Mouse (Mus musculus): ENCODE measurements around the gene Dnajc3. TPM values are rescaled to one million over a fixed set of nuclear protein-coding genes. Genes with fewer than 3 reads are reported as not detected.

The Dnajc3 gene
- polyA plus RNA-seq, 1 experiment: 9.8 TPM

- TF ChIP-seq POLR2A (IDR thresholded peaks at IDR 0.05; ENCODE audit: low read depth, low read length) (no peak), CTCF (IDR thresholded peaks at IDR 0.05; ENCODE audit: extremely low read depth, insufficient read length, insufficient replicate concordance, low read depth, low read length) (no peak)
- H3K4me1 ChIP-seq (ENCODE audit: control insufficient read depth, insufficient read depth, insufficient read length, low read length): no peaks in the 10 kb centered on the region
- 60% methylated on average over 12 of the region's 12 CpGs for WGBS
- no peaks in the 10 kb centered on the region for H3K36me3 ChIP-seq (ENCODE audit: control insufficient read depth, insufficient read depth, low read length)
- no peak overlapping the region for H3K27ac ChIP-seq (ENCODE audit: insufficient read depth, low read depth, low read length)
- H3K27me3 ChIP-seq (ENCODE audit: control insufficient read depth, insufficient read depth, low read length): no peaks in the 10 kb centered on the region
- H3K4me3 ChIP-seq (ENCODE audit: low read depth, low read length): no peak overlapping the region
Observed at GRCm38 (mm10) chr14:119013549-119013948, 75.8 kb downstream of the Dnajc3 start.

- no peaks in the 10 kb centered on the region for H3K27me3 ChIP-seq (ENCODE audit: control insufficient read depth, insufficient read depth, low read length)
- TF ChIP-seq POLR2A (IDR thresholded peaks at IDR 0.05; ENCODE audit: low read depth, low read length) (no peak), CTCF (IDR thresholded peaks at IDR 0.05; ENCODE audit: extremely low read depth, insufficient read length, insufficient replicate concordance, low read depth, low read length) (no peak; the same call in 1 of the 2 replicates)
- H3K4me1 ChIP-seq (ENCODE audit: control insufficient read depth, insufficient read depth, insufficient read length, low read length): no peaks in the 10 kb centered on the region
- H3K4me3 ChIP-seq (ENCODE audit: low read depth, low read length): no peak overlapping the region
- WGBS: 71% methylated on average over 5 of the region's 5 CpGs
- no peak overlapping the region for H3K27ac ChIP-seq (ENCODE audit: insufficient read depth, low read depth, low read length)
- no peaks in the 10 kb centered on the region for H3K36me3 ChIP-seq (ENCODE audit: control insufficient read depth, insufficient read depth, low read length)
Observed at GRCm38 (mm10) chr14:119025889-119026288, 88.1 kb downstream of the Dnajc3 start.

DNA sequence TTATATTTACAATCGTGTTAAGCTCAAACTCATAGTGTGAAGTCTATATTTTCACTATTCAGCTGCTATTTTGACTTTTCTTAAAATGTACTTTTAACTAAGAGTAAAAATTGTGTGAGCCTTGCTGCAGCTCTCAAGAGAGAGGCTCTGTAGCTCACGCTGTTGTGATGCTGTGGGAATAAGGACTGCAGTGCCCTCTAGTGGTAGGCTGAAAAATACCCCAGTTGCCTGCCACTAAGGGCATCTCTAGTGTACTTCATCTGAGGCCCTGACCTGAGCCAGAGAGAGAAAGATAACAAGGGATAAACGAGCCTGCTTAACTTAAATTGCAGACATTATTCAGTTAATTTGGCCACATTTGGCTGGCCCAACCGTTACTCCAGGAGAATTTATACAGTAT, 89.4 kb downstream of the Dnajc3 start:
- Histone ChIP-seq H3K27ac (ENCODE audit: insufficient read depth, low read depth, low read length) (no peak overlapping the region), H3K27me3 (ENCODE audit: control insufficient read depth, insufficient read depth, low read length) (no peaks in the 10 kb centered on the region), H3K4me1 (ENCODE audit: control insufficient read depth, insufficient read depth, insufficient read length, low read length) (no peaks in the 10 kb centered on the region), H3K36me3 (ENCODE audit: control insufficient read depth, insufficient read depth, low read length) (no peaks in the 10 kb centered on the region), H3K4me3 (ENCODE audit: low read depth, low read length) (no peak overlapping the region)
- peak; percentile 80; the same call in 1 of the 2 replicates for TF ChIP-seq CTCF (IDR thresholded peaks at IDR 0.05; ENCODE audit: extremely low read depth, insufficient read length, insufficient replicate concordance, low read depth, low read length)
- no peak for TF ChIP-seq POLR2A (IDR thresholded peaks at IDR 0.05; ENCODE audit: low read depth, low read length)
- 28% methylated on average over 4 of the region's 4 CpGs for WGBS

- WGBS: 25% methylated on average over 1 of the region's 2 CpGs
- no peak for TF ChIP-seq CTCF (IDR thresholded peaks at IDR 0.05; ENCODE audit: extremely low read depth, insufficient read length, insufficient replicate concordance, low read depth, low read length)
- no peak for TF ChIP-seq POLR2A (IDR thresholded peaks at IDR 0.05; ENCODE audit: low read depth, low read length)
- Histone ChIP-seq H3K4me3 (ENCODE audit: low read depth, low read length) (no peak overlapping the region), H3K27me3 (ENCODE audit: control insufficient read depth, insufficient read depth, low read length) (no peaks in the 10 kb centered on the region), H3K36me3 (ENCODE audit: control insufficient read depth, insufficient read depth, low read length) (no peaks in the 10 kb centered on the region), H3K4me1 (ENCODE audit: control insufficient read depth, insufficient read depth, insufficient read length, low read length) (no peaks in the 10 kb centered on the region), H3K27ac (ENCODE audit: insufficient read depth, low read depth, low read length) (no peak overlapping the region)
Observed at GRCm38 (mm10) chr14:119027675-119028253, 90.0 kb downstream of the Dnajc3 start.

Other genes with a start within 250 kb of the Dnajc3 start
- 0.84 and 1.3 TPM in 2 replicates for gene Abcc4, start 231.8 kb upstream of the Dnajc3 start, polyA plus RNA-seq (2012; rRNA removed)
- 0.16 and 2.3 TPM in 2 replicates for gene Cldn10, start 150.1 kb upstream of the Dnajc3 start, polyA plus RNA-seq (2012; rRNA removed)
- 2.0 and 2.3 TPM in 2 replicates for gene Dzip1, start 12.5 kb upstream of the Dnajc3 start, polyA plus RNA-seq (2012; rRNA removed)
- 0.23 and 0.33 TPM in 2 replicates for gene Uggt2, start 161.5 kb downstream of the Dnajc3 start, polyA plus RNA-seq (2012; rRNA removed)
- 0.10 TPM in 1 of 2 replicates, not detected in the other for gene Hs6st3, start 200.4 kb downstream of the Dnajc3 start, polyA plus RNA-seq (2012; rRNA removed)

Data from small intestine, adult 2 months (tissue).